Mouse (Mus musculus) kidney, embryonic 14.5 days (tissue): ENCODE measurements around the gene Hddc2. TPM values are rescaled to one million over a fixed set of nuclear protein-coding genes. Genes with fewer than 3 reads are reported as not detected.

Experiments used
- ATAC-seq: fragments of 200-750 bp; cut with Nextera tagmentation; 2 replicates; pipeline ENCODE4 v1.8.0; 2017; ENCODE audit warnings: moderate number of reproducible peaks, mild to moderate bottlenecking, moderate TSS enrichment, moderate library complexity; ENCODE audit not compliant: low FRiP score, low TSS enrichment
- H3K27ac ChIP-seq: fragments of 300-500 bp; sonication (generic); 2 replicates; pipeline ENCODE4 v1.5.1; 2014; ENCODE audit warnings: low read depth, mild to moderate bottlenecking, low read length, moderate library complexity, mixed read lengths
- H3K27me3 ChIP-seq: fragments of 300-500 bp; sonication (generic); 2 replicates; pipeline ENCODE4 v1.6.1; 2014; ENCODE audit warnings: mild to moderate bottlenecking, low read length; ENCODE audit not compliant: control insufficient read depth, insufficient read depth
- H3K36me3 ChIP-seq: fragments of 300-500 bp; sonication (generic); 2 replicates; pipeline ENCODE4 v1.6.1; 2014; ENCODE audit warnings: low read length, mixed read lengths; ENCODE audit not compliant: control insufficient read depth, insufficient read depth
- H3K4me1 ChIP-seq: fragments of 300-500 bp; sonication (generic); 2 replicates; pipeline ENCODE4 v1.6.1; 2014; ENCODE audit warnings: low read length, mixed read lengths; ENCODE audit not compliant: control insufficient read depth, insufficient read depth
- H3K4me2 ChIP-seq: fragments of 300-500 bp; sonication (generic); replicated peaks from 2 replicates; pipeline ENCODE4 v1.6.1; 2014; ENCODE audit warnings: low read depth, mild to moderate bottlenecking, low read length
- H3K4me3 ChIP-seq: fragments of 300-500 bp; sonication (generic); 2 replicates; pipeline ENCODE4 v1.5.1; 2014; ENCODE audit warnings: mild to moderate bottlenecking, low read length
- H3K9ac ChIP-seq: fragments of 300-500 bp; sonication (generic); 2 replicates; pipeline ENCODE4 v1.6.1; 2014; ENCODE audit warnings: low read depth, mild to moderate bottlenecking, low read length, moderate library complexity
- H3K9me3 ChIP-seq: fragments of 300-500 bp; sonication (generic); 2 replicates; pipeline ENCODE4 v1.6.1; 2016; ENCODE audit warnings: low read length; ENCODE audit not compliant: control insufficient read depth
- WGBS: fragments of 180-500 bp; shearing (Covaris S2); extraction: QIAGEN DNeasy Blood & Tissue Kit; methylation state at CpG from one replicate; pipeline ENCODE4 v1.1.7; 2014; 5-methylcytosine and 5-hydroxymethylcytosine counted together
- polyA plus RNA-seq: library from polyadenylated mRNA; unstranded; fragments of >200 nt; fragmentation: Nextera tagmentation; extraction: Ambion mirVana; gene quantifications from 2 replicates; pipeline ENCODE4 v1.2.1, GENCODE M21; 2014

The Hddc2 gene
- polyA plus RNA-seq, 1 experiment from 2014 or later, result 91.7 TPM

GRCm38 (mm10) chr10:31298921-31299574 is 14.1 kb upstream of the Hddc2 start:
- no peak overlapping the region for H3K4me3 ChIP-seq
- no peak overlapping the region for H3K4me2 ChIP-seq
- WGBS, result 37% methylated on average over 6 of the region's 6 CpGs
- no peaks in the 10 kb centered on the region for H3K36me3 ChIP-seq
- H3K27ac ChIP-seq, result no peak overlapping the region
- H3K27me3 ChIP-seq, result no peaks in the 10 kb centered on the region
- H3K4me1 ChIP-seq, result no peaks in the 10 kb centered on the region
- peak; percentile 16; the same call in 1 of the 2 replicates for ATAC-seq
- H3K9me3 ChIP-seq, result no peaks in the 10 kb centered on the region
- no peak overlapping the region for H3K9ac ChIP-seq

- no peak overlapping the region for H3K27ac ChIP-seq
- WGBS, result 81% methylated on average over 1 of the region's 1 CpGs
Observed at GRCm38 (mm10) chr10:31300292-31300691, 12.9 kb upstream of the Hddc2 start.

GRCm38 (mm10) chr10:31303446-31303845 is 9.7 kb upstream of the Hddc2 start:
- no peak for ATAC-seq

More at GRCm38 (mm10) chr10:31300292-31300691, 12.9 kb upstream of the Hddc2 start:
- Histone ChIP-seq H3K36me3 (no peaks in the 10 kb centered on the region), H3K9ac (no peak overlapping the region), H3K4me1 (no peaks in the 10 kb centered on the region), H3K27me3 (no peaks in the 10 kb centered on the region), H3K4me2 (no peak overlapping the region), H3K4me3 (no peak overlapping the region), H3K9me3 (no peaks in the 10 kb centered on the region)
- ATAC-seq, result no peak

GRCm38 (mm10) chr10:31307024-31307598 is 6.1 kb upstream of the Hddc2 start:
- Histone ChIP-seq H3K9ac (no peak overlapping the region), H3K9me3 (no peaks in the 10 kb centered on the region), H3K4me3 (no peak overlapping the region), H3K4me2 (no peak overlapping the region), H3K27ac (no peak overlapping the region), H3K27me3 (no peaks in the 10 kb centered on the region), H3K36me3 (no peaks in the 10 kb centered on the region), H3K4me1 (no peaks in the 10 kb centered on the region)
- no peak for ATAC-seq
- WGBS, result 12% methylated on average over 1 of the region's 1 CpGs

More at GRCm38 (mm10) chr10:31303446-31303845, 9.7 kb upstream of the Hddc2 start:
- H3K9me3 ChIP-seq, result no peaks in the 10 kb centered on the region
- no peak overlapping the region for H3K4me3 ChIP-seq
- H3K27me3 ChIP-seq, result no peaks in the 10 kb centered on the region
- H3K4me1 ChIP-seq, result no peaks in the 10 kb centered on the region
- H3K9ac ChIP-seq, result no peak overlapping the region
- no peak overlapping the region for H3K4me2 ChIP-seq
- WGBS, result 96% methylated on average over 2 of the region's 2 CpGs
- no peak overlapping the region for H3K27ac ChIP-seq
- H3K36me3 ChIP-seq, result no peaks in the 10 kb centered on the region

GRCm38 (mm10) chr10:31318491-31318890 is 5.3 kb downstream of the Hddc2 start:
- WGBS, result 84% methylated on average over 5 of the region's 5 CpGs
- Histone ChIP-seq H3K4me3 (no peak overlapping the region), H3K36me3 (peaks cover 37% of the 10 kb centered on the region), H3K9me3 (no peaks in the 10 kb centered on the region), H3K27ac (no peak overlapping the region), H3K9ac (no peak overlapping the region), H3K4me2 (no peak overlapping the region), H3K27me3 (no peaks in the 10 kb centered on the region), H3K4me1 (no peaks in the 10 kb centered on the region; the same call in 1 of the 2 replicates)
- no peak for ATAC-seq

- Histone ChIP-seq H3K9me3 (no peaks in the 10 kb centered on the region), H3K36me3 (peaks cover 14% of the 10 kb centered on the region), H3K4me2 (no peak overlapping the region), H3K9ac (no peak overlapping the region), H3K4me3 (no peak overlapping the region), H3K4me1 (no peaks in the 10 kb centered on the region), H3K27me3 (no peaks in the 10 kb centered on the region), H3K27ac (no peak overlapping the region)
- ATAC-seq, result no peak
- WGBS, result 79% methylated on average over 1 of the region's 1 CpGs
Observed at GRCm38 (mm10) chr10:31329436-31329835, 16.3 kb downstream of the Hddc2 start.

- no peak for ATAC-seq
- 96% methylated on average over 3 of the region's 3 CpGs for WGBS
- no peak overlapping the region for H3K9ac ChIP-seq
Observed at GRCm38 (mm10) chr10:31330286-31330962, 17.2 kb downstream of the Hddc2 start.

GRCm38 (mm10) chr10:31331225-31331775 is 18.1 kb downstream of the Hddc2 start:
- no peak overlapping the region for H3K9ac ChIP-seq
- no peaks in the 10 kb centered on the region for H3K27me3 ChIP-seq
- H3K27ac ChIP-seq, result no peak overlapping the region
- WGBS, result 89% methylated on average over 4 of the region's 4 CpGs
- H3K4me2 ChIP-seq, result no peak overlapping the region
- ATAC-seq, result no peak
- peaks cover 9% of the 10 kb centered on the region for H3K36me3 ChIP-seq
- no peaks in the 10 kb centered on the region for H3K9me3 ChIP-seq
- H3K4me3 ChIP-seq, result no peak overlapping the region
- H3K4me1 ChIP-seq, result no peaks in the 10 kb centered on the region

More at GRCm38 (mm10) chr10:31330286-31330962, 17.2 kb downstream of the Hddc2 start:
- no peaks in the 10 kb centered on the region for H3K9me3 ChIP-seq
- H3K27ac ChIP-seq, result no peak overlapping the region
- H3K4me3 ChIP-seq, result no peak overlapping the region
- H3K36me3 ChIP-seq, result peaks cover 14% of the 10 kb centered on the region
- no peaks in the 10 kb centered on the region for H3K27me3 ChIP-seq
- no peak overlapping the region for H3K4me2 ChIP-seq
- H3K4me1 ChIP-seq, result no peaks in the 10 kb centered on the region

GRCm38 (mm10) chr10:31336432-31336831 is 23.2 kb downstream of the Hddc2 start:
- no peaks in the 10 kb centered on the region for H3K4me1 ChIP-seq

More at GRCm38 (mm10) chr10:31336432-31336831, 23.2 kb downstream of the Hddc2 start:
- 79% methylated on average over 5 of the region's 5 CpGs for WGBS
- Histone ChIP-seq H3K4me3 (no peak overlapping the region), H3K27ac (no peak overlapping the region), H3K36me3 (no peaks in the 10 kb centered on the region), H3K9me3 (no peaks in the 10 kb centered on the region), H3K9ac (no peak overlapping the region), H3K4me2 (no peak overlapping the region), H3K27me3 (no peaks in the 10 kb centered on the region)
- no peak for ATAC-seq
